Mouse (Mus musculus) brain, embryonic 14.5 days (tissue): ENCODE measurements around the gene Zfp574.
A peak's percentile ranks its signal among the peaks of the same experiment; 100 is the strongest.

Experiments used
- CTCF ChIP-seq: fragments of 200-500 bp; IDR thresholded peaks from 2 replicates; pipeline ENCODE4 v1.5.1; 2012; ENCODE audit warnings: inconsistent platforms, mild to moderate bottlenecking, moderate library complexity, borderline replicate concordance; ENCODE audit not compliant: insufficient read depth, insufficient read length; ENCODE audit errors: extremely low read depth
- POLR2A ChIP-seq: fragments of 200-500 bp; IDR thresholded peaks from 2 replicates; pipeline ENCODE4 v1.6.1; 2012; ENCODE audit warnings: mild to moderate bottlenecking, inconsistent platforms, borderline replicate concordance; ENCODE audit not compliant: poor library complexity, insufficient read depth, insufficient read length, severe bottlenecking; ENCODE audit errors: extremely low read depth

GRCm38 (mm10) chr7:25086656-25087055 lies 14.3 kb downstream of the Zfp574 start:
- TF ChIP-seq POLR2A (no peak), CTCF (peak; percentile 37; the same call in 1 of the 2 replicates)
